In the genomic region with DNA sequence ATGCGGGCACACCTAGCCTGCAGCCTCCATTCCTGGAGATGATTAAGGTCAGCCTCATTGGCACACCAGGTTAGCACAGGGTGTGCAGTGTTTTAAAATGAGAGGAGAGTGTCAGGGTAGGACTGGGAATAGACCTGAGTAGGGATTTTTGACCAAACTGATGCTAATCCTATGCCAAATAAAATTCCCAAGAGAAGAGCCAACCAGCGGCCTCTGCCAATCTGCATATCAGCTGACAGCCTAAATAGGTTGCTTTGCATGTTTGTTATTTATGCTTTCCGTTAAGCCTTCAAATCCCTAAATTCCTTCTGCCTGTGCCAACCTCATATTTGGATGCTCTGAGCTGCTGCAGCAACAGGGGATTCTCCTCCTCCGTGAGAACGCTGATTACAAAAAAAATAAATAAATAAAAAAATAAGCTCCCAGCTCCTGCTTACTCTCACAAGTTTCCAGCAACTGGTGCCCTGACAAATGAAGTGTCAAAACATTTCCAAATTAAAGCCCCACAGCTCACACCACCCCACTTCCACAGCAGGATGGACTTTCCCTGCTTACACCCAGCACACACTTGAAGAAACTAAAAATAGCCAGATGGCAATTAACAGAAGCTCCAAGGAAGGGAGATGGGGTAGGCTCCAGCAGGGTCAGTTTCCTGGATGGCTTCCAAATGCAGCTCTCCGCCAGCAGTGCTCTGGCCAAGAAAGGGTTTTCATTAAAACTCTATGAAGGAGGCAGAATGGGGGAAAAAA, we compare ENCODE assay signal across 9 mouse cellular contexts.
A peak's percentile ranks its signal among the peaks of the same experiment; 100 is the strongest.
DNase-seq lines count a peak whose midpoint lies in the region; ATAC-seq and TF ChIP-seq lines count a peak whose summit lies in the region.
"Had no signal": no experiment of that assay in that cellular context is flagged by ENCODE, and none has a peak within 500 bp of the region (broad histone marks: within the 10 kb centered on the region; RNA-seq: fewer than 3 reads in every experiment).

No protein-coding gene starts in this region.

- H3K4me1 ChIP-seq in forebrain, embryonic 12.5 days, result peaks cover 10% of the 10 kb centered on the region
- no peaks in the 10 kb centered on the region for H3K4me1 ChIP-seq in forebrain, embryonic 10.5 days
- H3K4me1 ChIP-seq in limb, embryonic 14.5 days (ENCODE audit: control insufficient read depth, insufficient read depth, low read length), result 0 out of 2 replicates have a peak, but pooled peaks cover 9% of the 10 kb centered on the region
- peaks cover 3% of the 10 kb centered on the region; the same call in 1 of the 2 replicates for H3K4me1 ChIP-seq in limb, embryonic 10.5 days
- H3K4me1 ChIP-seq in liver, embryonic 15.5 days (replicated peaks), result peaks cover 8% of the 10 kb centered on the region; the same call in 1 of the 2 replicates
- H3K4me1 ChIP-seq: neural tube, embryonic 12.5 days had no signal

- no peak overlapping the region for H3K4me3 ChIP-seq in forebrain, embryonic 12.5 days (replicated peaks)
- no peak overlapping the region for H3K4me3 ChIP-seq in forebrain, embryonic 10.5 days
- no peak overlapping the region for H3K4me3 ChIP-seq in limb, embryonic 14.5 days (replicated peaks; ENCODE audit: low read length)
- no peak overlapping the region for H3K4me3 ChIP-seq in limb, embryonic 10.5 days
- no peak overlapping the region for H3K4me3 ChIP-seq in liver, embryonic 15.5 days (replicated peaks)
- H3K4me3 ChIP-seq: neural tube, embryonic 12.5 days had no signal

- ATAC-seq in forebrain, embryonic 12.5 days (ENCODE audit: low FRiP score), result peak; percentile 79; the same call in 1 of the 2 replicates
- no peak for ATAC-seq in limb, embryonic 14.5 days (ENCODE audit: low FRiP score, low read depth)
- ATAC-seq in liver, embryonic 15.5 days (ENCODE audit: insufficient read depth), result no peak
- no peak for ATAC-seq in granulocyte monocyte progenitor cell, adult 5-6 weeks (replicated peaks; ENCODE audit: poor library complexity, severe bottlenecking)

- no peaks in the 10 kb centered on the region for H3K36me3 ChIP-seq in forebrain, embryonic 12.5 days (replicated peaks)
- no peaks in the 10 kb centered on the region for H3K36me3 ChIP-seq in forebrain, embryonic 10.5 days (replicated peaks)
- no peaks in the 10 kb centered on the region for H3K36me3 ChIP-seq in limb, embryonic 14.5 days (ENCODE audit: control insufficient read depth, insufficient read depth, low read length)
- H3K36me3 ChIP-seq in limb, embryonic 10.5 days, result no peaks in the 10 kb centered on the region
- H3K36me3 ChIP-seq in liver, embryonic 15.5 days (replicated peaks), result no peaks in the 10 kb centered on the region
- H3K36me3 ChIP-seq: neural tube, embryonic 12.5 days had no signal

- no peak overlapping the region for H3K4me2 ChIP-seq in forebrain, embryonic 12.5 days
- H3K4me2 ChIP-seq in limb, embryonic 14.5 days (replicated peaks; ENCODE audit: low read depth, low read length, severe bottlenecking), result no peak overlapping the region
- H3K4me2 ChIP-seq in liver, embryonic 15.5 days, result 0 out of 2 replicates have a peak overlapping the region, but pooled peaks have one; percentile 19
- H3K4me2 ChIP-seq: neural tube, embryonic 12.5 days had no signal

- TF ChIP-seq POLR2A in limb, embryonic 14.5 days (IDR thresholded peaks at IDR 0.05; ENCODE audit: borderline replicate concordance, extremely low read depth, insufficient read depth, insufficient read length), result no peak

- H3K27ac ChIP-seq in forebrain, embryonic 12.5 days, result peak overlapping the region; percentile 53; the same call in 1 of the 2 replicates
- no peak overlapping the region for H3K27ac ChIP-seq in forebrain, embryonic 10.5 days
- H3K27ac ChIP-seq in limb, embryonic 14.5 days (replicated peaks; ENCODE audit: low read depth, low read length), result no peak overlapping the region
- no peak overlapping the region for H3K27ac ChIP-seq in limb, embryonic 10.5 days
- no peak overlapping the region for H3K27ac ChIP-seq in liver, embryonic 15.5 days (replicated peaks)
- H3K27ac ChIP-seq: neural tube, embryonic 12.5 days had no signal

- no peaks in the 10 kb centered on the region for H3K27me3 ChIP-seq in forebrain, embryonic 12.5 days
- no peaks in the 10 kb centered on the region for H3K27me3 ChIP-seq in forebrain, embryonic 10.5 days (ENCODE audit: poor library complexity, severe bottlenecking)
- no peaks in the 10 kb centered on the region for H3K27me3 ChIP-seq in limb, embryonic 14.5 days (ENCODE audit: control insufficient read depth, insufficient read depth, low read length)
- no peaks in the 10 kb centered on the region for H3K27me3 ChIP-seq in limb, embryonic 10.5 days (ENCODE audit: low read depth, poor library complexity, severe bottlenecking)
- no peaks in the 10 kb centered on the region for H3K27me3 ChIP-seq in liver, embryonic 15.5 days
- H3K27me3 ChIP-seq: neural tube, embryonic 12.5 days had no signal

- no peak for DNase-seq in forebrain, embryonic 10.5 days (ENCODE audit: extremely low spot score, low spot score)
- peak; percentile 24 for DNase-seq in limb, embryonic 14.5 days (ENCODE audit: low spot score)
- DNase-seq in limb, embryonic 10.5 days (ENCODE audit: low spot score), result no peak
- peak; percentile 29 for DNase-seq in cerebellum, adult 9-11 months
- no peak for DNase-seq in gastrocnemius, postnatal 25 days

- WGBS in forebrain, embryonic 12.5 days, result 44% methylated on average over 6 of the region's 6 CpGs
- WGBS in forebrain, embryonic 10.5 days, result 77% methylated on average over 6 of the region's 6 CpGs
- WGBS in limb, embryonic 14.5 days, result 41% methylated on average over 6 of the region's 6 CpGs
- WGBS in limb, embryonic 10.5 days, result 62% methylated on average over 6 of the region's 6 CpGs
- 37% methylated on average over 6 of the region's 6 CpGs for WGBS in liver, embryonic 15.5 days (ENCODE audit: insufficient replicate concordance)

- H3K9me3 ChIP-seq in forebrain, embryonic 12.5 days, result no peaks in the 10 kb centered on the region
- H3K9me3 ChIP-seq in forebrain, embryonic 10.5 days, result no peaks in the 10 kb centered on the region
- no peaks in the 10 kb centered on the region for H3K9me3 ChIP-seq in limb, embryonic 14.5 days (ENCODE audit: control insufficient read depth, low read length)
- no peaks in the 10 kb centered on the region for H3K9me3 ChIP-seq in limb, embryonic 10.5 days (replicated peaks)
- no peaks in the 10 kb centered on the region for H3K9me3 ChIP-seq in liver, embryonic 15.5 days (replicated peaks)
- H3K9me3 ChIP-seq: neural tube, embryonic 12.5 days had no signal

- H3K9ac ChIP-seq in forebrain, embryonic 12.5 days, result no peak overlapping the region
- H3K9ac ChIP-seq in limb, embryonic 14.5 days (ENCODE audit: low read depth, low read length, severe bottlenecking), result no peak overlapping the region
- H3K9ac ChIP-seq in liver, embryonic 15.5 days, result no peak overlapping the region
- H3K9ac ChIP-seq: neural tube, embryonic 12.5 days had no signal

Comparison
In these comparisons a context has a peak if more than half of its experiments do, and no peak if none do; other contexts are left out.
1. DNase-seq: peak in limb, embryonic 14.5 days (single experiment) and cerebellum, adult 9-11 months (single experiment); none in forebrain, embryonic 10.5 days (single experiment), limb, embryonic 10.5 days (single experiment) and gastrocnemius, postnatal 25 days (single experiment).